Mouse (Mus musculus): ENCODE results near the gene Hoxb4. TPM values are rescaled to one million over a fixed set of nuclear protein-coding genes. Genes with fewer than 3 reads are reported as not detected.
A peak's percentile ranks its signal among the peaks of the same experiment; 100 is the strongest.

Gene Hoxb4
- total RNA-seq (2021) = not detected

- intact Hi-C loops (cut with DNase I) = no loop called here
- no peak for DNase-seq (ENCODE audit: low spot score in 2 of 2)
Measured at GRCm38 (mm10) chr11:96317608-96318367, at the start of gene Hoxb4. Gene Hoxb4 (plus strand): TSS chr11:96318267.

GRCm38 (mm10) chr11:96269869-96270268 is 48.2 kb upstream of the Hoxb4 start:
- intact Hi-C loops (cut with DNase I) = loop anchor here (5.0 to 10.0 kb wide), 3 partner anchors 68 to 1125 kb away; partner anchors contain the start of genes Dlx4 and Hoxb2
- no peak for DNase-seq (ENCODE audit: low spot score in 2 of 2)

GRCm38 (mm10) chr11:96270996-96271540 is 47.0 kb upstream of the Hoxb4 start, which contains the start of gene Hoxb9:
Gene Hoxb9 (plus strand): TSS chr11:96271457.
- intact Hi-C loops (cut with DNase I) = no loop called here
- no peak for DNase-seq (ENCODE audit: low spot score in 2 of 2)

DNA sequence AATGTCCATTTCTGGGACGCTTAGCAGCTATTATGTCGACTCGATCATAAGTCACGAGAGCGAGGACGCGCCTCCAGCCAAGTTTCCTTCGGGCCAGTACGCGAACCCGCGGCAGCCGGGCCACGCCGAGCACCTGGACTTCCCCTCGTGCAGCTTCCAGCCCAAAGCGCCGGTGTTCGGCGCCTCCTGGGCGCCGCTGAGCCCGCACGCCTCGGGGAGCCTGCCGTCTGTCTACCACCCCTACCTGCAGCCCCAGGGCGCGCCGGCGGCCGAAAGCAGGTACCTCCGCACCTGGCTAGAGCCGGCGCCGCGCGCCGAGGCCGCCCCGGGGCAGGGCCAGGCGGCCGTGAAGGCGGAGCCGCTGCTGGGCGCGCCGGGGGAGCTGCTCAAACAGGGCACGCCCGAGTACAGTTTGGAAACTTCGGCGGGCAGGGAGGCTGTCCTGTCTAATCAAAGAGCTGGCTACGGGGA is 46.5 kb upstream of the Hoxb4 start:
- intact Hi-C loops (cut with DNase I) = no loop called here

GRCm38 (mm10) chr11:96272024-96272921 is 45.8 kb upstream of the Hoxb4 start:
- intact Hi-C loops (cut with DNase I) = no loop called here
- no peak for DNase-seq (ENCODE audit: low spot score in 2 of 2)

More for the DNA sequence above, 46.5 kb upstream of the Hoxb4 start:
- no peak for DNase-seq (ENCODE audit: low spot score in 2 of 2)

DNA sequence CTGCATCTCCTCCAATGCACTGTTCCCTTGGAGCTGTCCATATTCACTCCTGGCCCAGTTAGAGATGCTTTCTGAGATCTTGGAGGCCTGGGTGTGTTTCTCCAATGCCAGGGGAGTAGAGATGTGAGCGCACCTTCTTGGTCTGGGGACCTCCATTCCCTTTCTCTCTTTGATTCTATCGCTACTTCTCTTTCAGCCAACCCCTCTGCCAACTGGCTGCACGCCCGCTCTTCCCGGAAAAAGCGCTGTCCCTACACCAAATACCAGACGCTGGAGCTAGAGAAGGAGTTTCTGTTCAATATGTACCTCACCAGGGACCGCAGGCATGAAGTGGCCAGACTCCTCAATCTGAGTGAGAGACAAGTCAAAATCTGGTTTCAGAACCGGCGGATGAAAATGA is 43.6 kb upstream of the Hoxb4 start:
- intact Hi-C loops (cut with DNase I) = no loop called here
- no peak for DNase-seq (ENCODE audit: low spot score in 2 of 2)

DNA sequence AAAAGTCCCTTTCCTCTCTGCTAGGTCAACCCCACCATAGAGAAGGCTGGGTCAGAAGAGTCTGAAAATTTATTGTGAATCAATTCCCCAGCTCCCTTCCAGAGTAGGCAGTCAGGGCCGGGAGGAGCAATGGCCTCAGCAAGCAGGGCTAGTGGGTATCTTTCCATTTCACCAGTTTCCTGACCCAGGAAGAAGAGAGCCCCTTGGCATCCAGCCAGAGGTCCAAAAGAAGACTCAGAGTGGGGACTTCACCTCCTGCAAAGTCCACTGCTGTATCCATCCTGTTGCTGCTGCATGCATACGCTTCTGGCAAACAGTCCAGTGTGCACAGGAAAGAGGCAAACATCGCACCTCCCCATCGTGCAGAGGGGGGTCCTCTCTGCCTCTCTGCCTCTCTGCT is 42.2 kb upstream of the Hoxb4 start:
- intact Hi-C loops (cut with DNase I) = loop anchor here (5.0 kb wide), 2 partner anchors 466 to 511 kb away; partner anchors contain the start of gene Cbx1
- no peak for DNase-seq (ENCODE audit: low spot score in 2 of 2)

- intact Hi-C loops (cut with DNase I) = loop anchor here (1.0 to 5.0 kb wide), 6 partner anchors 275 to 585 kb away; partner anchors contain the start of gene Cbx1
- DNase-seq (ENCODE audit: low spot score in 2 of 2) = no peak
Measured at GRCm38 (mm10) chr11:96277151-96278044, 40.7 kb upstream of the Hoxb4 start.

DNA sequence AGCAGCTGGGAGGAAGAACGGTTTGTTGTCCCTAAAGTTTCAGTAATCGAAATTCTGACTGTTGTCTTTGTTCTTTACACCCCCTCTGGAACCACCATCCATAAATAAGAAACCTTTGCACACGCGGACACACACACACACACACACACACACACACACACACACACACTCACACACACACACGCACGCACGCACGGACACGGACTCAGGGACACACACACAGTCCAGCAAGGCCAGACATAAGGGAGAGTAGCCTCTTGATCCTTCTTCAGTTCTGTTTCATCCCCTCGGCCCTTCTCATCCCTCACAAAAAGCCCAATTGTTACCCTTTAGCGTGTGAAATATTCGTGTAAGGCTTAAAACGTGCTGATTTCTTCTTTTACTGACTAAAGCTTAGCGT is 39.7 kb upstream of the Hoxb4 start:
- no peak for DNase-seq (ENCODE audit: low spot score in 2 of 2)
- intact Hi-C loops (cut with DNase I) = loop anchor here (1.0 to 5.0 kb wide), 6 partner anchors 274 to 584 kb away; partner anchors contain the start of gene Cbx1

DNA sequence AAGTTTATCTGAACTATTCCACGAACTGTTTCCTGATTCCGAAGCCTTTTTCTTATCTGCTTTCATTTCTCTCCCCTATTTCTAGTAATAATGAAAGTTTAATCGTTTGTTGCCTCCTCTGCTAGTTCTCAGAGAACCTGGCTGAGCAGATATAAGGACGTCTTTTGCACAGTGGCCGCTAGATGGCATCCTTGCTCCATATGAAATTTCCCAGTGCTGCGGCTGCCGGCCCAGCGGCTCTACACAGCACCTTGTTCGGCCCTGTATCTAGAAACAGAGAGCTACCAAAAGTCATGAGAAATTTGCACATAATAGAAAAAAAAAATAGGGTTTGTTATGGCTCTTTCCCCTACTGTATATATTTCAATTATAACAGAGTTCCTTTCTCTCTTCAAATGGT is 39.3 kb upstream of the Hoxb4 start:
- intact Hi-C loops (cut with DNase I) = loop anchor here (1.0 to 5.0 kb wide), 6 partner anchors 274 to 584 kb away; partner anchors contain the start of gene Cbx1
- DNase-seq (ENCODE audit: low spot score in 2 of 2) = peak; percentile 83 to 89

DNA sequence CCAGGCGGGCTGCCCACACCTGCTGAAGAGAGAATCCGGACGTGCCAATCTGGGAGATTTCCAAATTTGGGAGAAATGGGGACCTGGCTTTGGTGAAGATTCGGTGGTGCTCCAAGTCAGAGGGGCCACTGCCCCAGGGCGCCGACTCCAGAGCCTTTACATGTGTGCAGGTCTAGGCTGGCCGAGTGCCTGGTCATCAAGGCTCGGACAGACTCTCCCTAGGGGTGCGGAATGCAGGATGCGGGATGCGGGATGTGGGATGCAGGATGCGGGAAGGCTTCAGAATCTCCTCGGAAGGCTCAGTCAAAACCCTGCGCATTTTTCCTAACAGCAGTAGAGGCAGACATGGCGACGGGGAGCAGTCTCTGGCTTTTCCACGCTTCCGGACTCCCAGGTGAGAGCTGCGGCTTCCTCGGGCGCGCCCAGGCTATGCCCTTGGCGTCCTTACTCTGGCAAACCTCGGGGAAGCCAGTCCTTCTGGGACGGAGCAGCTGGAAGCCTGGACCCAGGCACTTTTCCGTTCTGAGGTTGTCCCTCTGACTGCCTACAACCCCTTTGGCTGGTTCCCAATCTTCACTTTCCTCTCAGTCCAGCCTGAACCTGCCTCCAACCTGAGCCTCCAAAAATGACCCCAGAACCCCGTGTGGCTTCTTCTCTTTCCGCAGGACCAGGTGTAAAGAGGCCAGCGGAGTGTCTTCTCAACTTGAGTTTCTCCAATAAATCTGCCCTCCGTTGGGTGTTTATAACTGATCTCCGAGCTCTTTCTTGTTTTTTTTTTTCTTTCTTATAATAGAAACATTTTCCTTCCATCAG is 38.4 kb upstream of the Hoxb4 start:
- intact Hi-C loops (cut with DNase I) = loop anchor here (2.0 to 5.0 kb wide), 7 partner anchors 258 to 583 kb away; partner anchors contain the start of genes Cbx1 and Igf2bp1
- DNase-seq (ENCODE audit: low spot score in 2 of 2) = no peak

GRCm38 (mm10) chr11:96280399-96281378 is 37.4 kb upstream of the Hoxb4 start:
- intact Hi-C loops (cut with DNase I) = loop anchor here (5.0 kb wide), 2 partner anchors 257 to 273 kb away; partner anchors contain the start of gene Igf2bp1
- no peak for DNase-seq (ENCODE audit: low spot score in 2 of 2)

- intact Hi-C loops (cut with DNase I) = loop anchor here (5.0 kb wide), 2 partner anchors 256 to 274 kb away; partner anchors contain the start of gene Igf2bp1
- DNase-seq (ENCODE audit: low spot score in 2 of 2) = no peak
Measured at GRCm38 (mm10) chr11:96281396-96281795, 36.7 kb upstream of the Hoxb4 start.

DNA sequence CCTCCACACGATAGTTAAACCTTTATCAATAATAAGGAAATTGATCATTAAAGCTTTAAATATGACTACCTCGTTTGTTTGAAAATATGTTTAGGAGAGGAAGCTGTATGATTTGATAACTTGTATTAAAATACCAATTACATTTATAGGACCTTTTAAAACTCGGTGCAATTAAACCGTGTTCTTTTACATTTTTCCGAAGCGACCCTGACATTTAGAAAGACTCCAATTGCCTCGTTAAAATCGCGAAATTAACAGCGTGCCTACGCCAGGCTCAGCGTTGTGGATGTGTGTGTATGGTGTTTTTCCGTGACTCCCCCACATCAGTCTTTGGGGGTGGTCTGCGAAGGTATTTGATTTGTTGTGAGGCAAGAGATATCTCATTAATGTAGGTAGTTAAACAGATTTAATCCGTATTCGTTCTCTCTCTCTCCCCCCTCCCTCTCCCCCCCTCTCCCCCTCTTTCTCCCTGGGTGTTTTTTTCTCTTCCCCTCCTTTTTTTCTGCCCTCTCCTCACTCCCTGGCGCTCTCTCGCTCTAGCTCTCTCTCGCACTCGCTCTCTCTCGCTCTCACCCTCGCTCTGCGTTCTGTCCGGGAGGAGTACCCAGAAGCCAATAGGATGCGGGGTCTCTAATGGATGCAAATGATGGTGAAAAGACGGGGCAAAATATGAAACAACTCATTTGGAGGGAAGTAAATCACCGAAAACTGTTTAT is 36.1 kb upstream of the Hoxb4 start, which contains the start of gene Hoxb8:
Hoxb8 (plus strand) TSS at position 51 of the 716 bp plus-strand sequence.
- intact Hi-C loops (cut with DNase I) = loop anchor here (5.0 kb wide), 2 partner anchors 255 to 275 kb away; partner anchors contain the start of gene Igf2bp1
- DNase-seq (ENCODE audit: low spot score in 2 of 2) = no peak

DNA sequence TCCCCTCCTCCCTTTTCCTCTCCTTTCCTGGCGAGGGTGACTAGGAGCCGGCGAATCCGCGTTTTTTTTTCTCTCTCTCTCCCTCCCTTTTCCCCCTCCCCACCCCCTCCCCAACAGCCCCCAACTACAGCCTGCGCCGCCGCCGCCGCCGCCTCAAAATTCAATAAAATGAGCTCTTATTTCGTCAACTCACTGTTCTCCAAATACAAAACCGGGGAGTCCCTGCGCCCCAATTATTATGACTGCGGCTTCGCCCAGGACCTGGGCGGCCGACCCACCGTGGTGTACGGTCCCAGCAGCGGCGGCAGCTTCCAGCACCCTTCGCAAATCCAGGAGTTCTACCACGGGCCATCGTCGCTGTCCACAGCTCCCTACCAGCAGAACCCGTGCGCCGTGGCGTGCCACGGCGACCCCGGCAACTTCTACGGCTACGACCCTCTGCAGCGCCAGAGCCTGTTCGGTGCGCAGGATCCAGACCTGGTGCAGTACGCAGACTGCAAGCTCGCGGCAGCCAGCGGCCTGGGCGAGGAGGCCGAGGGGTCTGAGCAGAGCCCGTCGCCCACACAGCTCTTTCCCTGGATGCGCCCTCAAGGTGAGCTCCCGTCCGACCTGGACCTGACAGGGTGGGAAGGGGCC is 35.2 kb upstream of the Hoxb4 start:
- DNase-seq (ENCODE audit: low spot score in 2 of 2) = no peak
- intact Hi-C loops (cut with DNase I) = loop anchor here (5.0 kb wide), 2 partner anchors 254 to 276 kb away; partner anchors contain the start of gene Igf2bp1
